Mouse (Mus musculus) heart, embryonic 11.5 days (tissue): Measurements from ENCODE around the gene Ednra. TPM values are rescaled to one million over a fixed set of nuclear protein-coding genes. Genes with fewer than 3 reads are reported as not detected.
A peak's percentile ranks its signal among the peaks of the same experiment; 100 is the strongest.

Experiments used
- ATAC-seq: fragments of 200-750 bp; cut with Nextera tagmentation; replicated peaks from 2 replicates; pipeline ENCODE4 v1.8.0; 2017; ENCODE audit warnings: moderate library complexity; ENCODE audit not compliant: insufficient number of reproducible peaks, low FRiP score, low TSS enrichment
- H3K27ac ChIP-seq: fragments of 300-500 bp; sonication (generic); 2 replicates; pipeline ENCODE4 v1.5.1; 2014; ENCODE audit warnings: mild to moderate bottlenecking, low read depth, low read length
- H3K27me3 ChIP-seq: fragments of 300-500 bp; sonication (generic); 2 replicates; pipeline ENCODE4 v1.6.1; 2014; ENCODE audit warnings: mild to moderate bottlenecking, low read length, mixed read lengths; ENCODE audit not compliant: control insufficient read depth, insufficient read depth
- H3K36me3 ChIP-seq: fragments of 300-500 bp; sonication (generic); 2 replicates; pipeline ENCODE4 v1.6.1; 2014; ENCODE audit warnings: mild to moderate bottlenecking, low read length, moderate library complexity, mixed read lengths; ENCODE audit not compliant: control insufficient read depth, insufficient read depth
- H3K4me1 ChIP-seq: fragments of 300-500 bp; sonication (generic); 2 replicates; pipeline ENCODE4 v1.6.1; 2014; ENCODE audit warnings: low read length; ENCODE audit not compliant: control insufficient read depth, insufficient read depth
- H3K4me2 ChIP-seq: fragments of 300-500 bp; sonication (generic); 2 replicates; pipeline ENCODE4 v1.6.1; 2014; ENCODE audit warnings: mild to moderate bottlenecking, moderate library complexity
- H3K4me3 ChIP-seq: fragments of 300-500 bp; sonication (generic); 2 replicates; pipeline ENCODE4 v1.5.1; 2014; ENCODE audit warnings: low read depth, low read length
- H3K9ac ChIP-seq: fragments of 300-500 bp; sonication (generic); 2 replicates; pipeline ENCODE4 v1.6.1; 2014; ENCODE audit warnings: mild to moderate bottlenecking, low read depth, low read length, moderate library complexity
- H3K9me3 ChIP-seq: fragments of 300-500 bp; sonication (generic); replicated peaks from 2 replicates; pipeline ENCODE4 v1.6.1; 2016; ENCODE audit warnings: low read length; ENCODE audit not compliant: control insufficient read depth
- WGBS: fragments of 180-500 bp; shearing (Covaris S2); extraction: QIAGEN DNeasy Blood & Tissue Kit; methylation state at CpG from one replicate; pipeline ENCODE4 v1.1.7; 2014; ENCODE audit not compliant: insufficient replicate concordance; 5-methylcytosine and 5-hydroxymethylcytosine counted together
- polyA plus RNA-seq: library from polyadenylated mRNA; unstranded; fragments of >200 nt; fragmentation: Nextera tagmentation; extraction: Ambion mirVana; gene quantifications from 2 replicates; pipeline ENCODE4 v1.2.1, GENCODE M21; 2014

Ednra gene
- polyA plus RNA-seq, 1 experiment from 2014 or later, result 47.6 TPM

- Histone ChIP-seq H3K4me1 (peaks cover 2% of the 10 kb centered on the region; the same call in 1 of the 2 replicates), H3K9me3 (peaks cover 5% of the 10 kb centered on the region), H3K36me3 (no peaks in the 10 kb centered on the region), H3K27ac (no peak overlapping the region), H3K9ac (no peak overlapping the region), H3K27me3 (no peaks in the 10 kb centered on the region), H3K4me2 (no peak overlapping the region), H3K4me3 (no peak overlapping the region)
- no peak for ATAC-seq
- 63% methylated on average over 2 of the region's 2 CpGs for WGBS
Measured at GRCm38 (mm10) chr8:77733792-77734191, 9.5 kb upstream of the Ednra start.

DNA sequence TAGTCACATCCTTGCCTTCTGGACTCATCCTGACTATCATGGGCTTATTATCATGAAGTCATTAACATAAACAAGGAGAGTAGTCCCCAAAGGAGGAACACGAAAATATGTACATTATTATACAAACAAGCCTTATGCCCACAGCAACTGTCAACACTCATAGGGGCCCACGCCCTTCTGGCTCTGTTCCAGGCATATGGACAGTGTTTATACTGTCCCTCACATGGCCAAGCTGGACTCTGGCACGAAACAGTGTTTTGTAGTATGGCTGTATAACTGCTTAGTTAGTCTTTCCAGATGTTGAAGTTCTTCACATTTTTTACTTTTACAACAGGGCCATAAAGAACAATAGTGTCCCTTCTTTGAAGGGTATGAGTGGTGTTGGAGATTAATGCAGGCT is 8.7 kb upstream of the Ednra start:
- H3K4me3 ChIP-seq, result no peak overlapping the region
- no peak overlapping the region for H3K27ac ChIP-seq
- WGBS, result 71% methylated on average over 3 of the region's 3 CpGs
- H3K4me1 ChIP-seq, result no peaks in the 10 kb centered on the region
- ATAC-seq, result no peak
- no peaks in the 10 kb centered on the region for H3K27me3 ChIP-seq
- no peak overlapping the region for H3K9ac ChIP-seq
- H3K4me2 ChIP-seq, result no peak overlapping the region
- peaks cover 5% of the 10 kb centered on the region for H3K9me3 ChIP-seq
- H3K36me3 ChIP-seq, result no peaks in the 10 kb centered on the region

- no peak for ATAC-seq
- H3K36me3 ChIP-seq, result no peaks in the 10 kb centered on the region
- peaks cover 18% of the 10 kb centered on the region for H3K4me1 ChIP-seq
- no peak overlapping the region for H3K9ac ChIP-seq
- no peak overlapping the region; the same call in 1 of the 2 replicates for H3K4me2 ChIP-seq
- H3K27me3 ChIP-seq, result no peaks in the 10 kb centered on the region
- H3K27ac ChIP-seq, result peak overlapping the region; percentile 29
- no peaks in the 10 kb centered on the region for H3K9me3 ChIP-seq
- WGBS, result 60% methylated on average over 5 of the region's 5 CpGs
- H3K4me3 ChIP-seq, result no peak overlapping the region
Measured at GRCm38 (mm10) chr8:77725406-77725805, 1.1 kb upstream of the Ednra start.

DNA sequence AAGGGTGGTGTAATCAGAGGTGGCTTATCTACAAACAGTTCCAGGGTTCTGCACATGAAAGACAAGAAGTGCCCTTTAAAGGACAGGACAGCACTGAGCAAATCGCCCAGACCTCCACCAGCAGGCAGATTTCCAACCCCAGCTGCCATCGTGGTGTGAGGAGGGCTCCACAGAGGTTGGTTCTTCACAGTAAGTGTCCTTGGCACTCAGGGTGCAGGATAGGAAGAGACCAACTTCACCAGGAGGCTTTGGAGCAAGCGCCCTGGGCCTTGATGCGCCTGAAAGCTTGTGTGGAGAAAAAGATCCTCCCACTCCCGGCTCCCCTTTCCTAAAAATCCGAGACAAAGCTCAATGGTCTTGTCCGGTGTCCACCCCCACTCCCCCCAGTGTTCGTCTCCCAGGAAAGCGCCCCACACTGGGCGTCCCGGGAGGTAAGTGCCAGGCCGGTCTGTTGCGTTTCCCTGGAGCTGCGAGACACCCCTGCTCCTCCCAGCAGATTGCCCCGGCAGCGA is 674 bp downstream of the Ednra start:
- Histone ChIP-seq H3K36me3 (peaks cover 3% of the 10 kb centered on the region; the same call in 1 of the 2 replicates), H3K4me2 (peak overlapping the region; percentile 72), H3K9ac (peak overlapping the region; percentile 92), H3K9me3 (no peaks in the 10 kb centered on the region), H3K4me1 (peaks cover 27% of the 10 kb centered on the region), H3K27me3 (no peaks in the 10 kb centered on the region), H3K4me3 (peak overlapping the region; percentile 73), H3K27ac (peak overlapping the region; percentile 99)
- under 1% methylated on average over 16 of the region's 16 CpGs for WGBS
- ATAC-seq, result peak; percentile 47

DNA sequence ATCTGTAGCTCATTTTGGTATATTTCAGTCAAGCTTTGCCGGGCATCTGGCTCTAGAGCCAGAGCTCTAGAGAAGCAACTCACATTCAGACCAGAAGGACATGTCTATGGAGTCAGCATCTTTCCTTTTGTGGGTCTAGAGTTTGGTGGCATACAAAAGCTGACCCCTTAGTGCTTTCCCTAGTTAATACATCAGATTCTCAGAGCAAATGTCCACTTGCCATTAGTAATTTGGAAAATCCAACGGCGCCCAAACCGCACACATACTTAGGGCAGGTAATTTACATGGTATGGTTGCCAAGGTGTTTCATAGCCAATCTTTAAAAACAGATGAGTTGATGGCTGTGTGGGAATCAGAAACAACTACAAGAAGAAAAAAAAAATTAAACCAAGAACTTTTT is 1.2 kb downstream of the Ednra start:
- Histone ChIP-seq H3K4me1 (peaks cover 27% of the 10 kb centered on the region), H3K27ac (peak overlapping the region; percentile 99)

DNA sequence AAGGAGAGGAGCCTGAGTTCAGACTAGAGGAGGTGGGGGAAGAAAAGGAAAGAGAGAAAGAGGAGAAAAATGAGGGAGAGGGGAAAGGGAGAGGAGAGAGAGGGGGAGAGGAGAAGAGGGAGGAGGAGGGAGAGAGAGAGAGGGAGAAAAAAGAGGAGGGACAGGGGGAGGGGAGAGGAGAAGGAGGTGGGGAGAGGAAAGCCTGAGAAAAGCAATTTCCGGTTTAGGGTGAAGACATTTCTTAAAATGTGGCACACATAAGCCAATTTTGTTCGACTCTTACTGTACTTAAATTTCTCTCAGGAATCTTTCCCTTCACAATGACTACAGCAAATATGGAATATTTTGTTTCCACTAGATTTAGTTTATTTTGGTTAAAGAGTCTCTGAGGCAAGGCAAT is 5.3 kb downstream of the Ednra start:
- Histone ChIP-seq H3K9me3 (no peaks in the 10 kb centered on the region), H3K27ac (peak overlapping the region; percentile 46; the same call in 1 of the 2 replicates), H3K4me2 (peak overlapping the region; percentile 52), H3K36me3 (peaks cover 3% of the 10 kb centered on the region; the same call in 1 of the 2 replicates), H3K27me3 (no peaks in the 10 kb centered on the region), H3K9ac (no peak overlapping the region), H3K4me1 (peaks cover 26% of the 10 kb centered on the region), H3K4me3 (no peak overlapping the region)
- 55% methylated on average over 2 of the region's 2 CpGs for WGBS
- ATAC-seq, result no peak

More for the DNA sequence above, 1.2 kb downstream of the Ednra start:
- Histone ChIP-seq H3K4me2 (peak overlapping the region; percentile 72), H3K9me3 (no peaks in the 10 kb centered on the region), H3K9ac (peak overlapping the region; percentile 92), H3K4me3 (peak overlapping the region; percentile 73), H3K27me3 (no peaks in the 10 kb centered on the region), H3K36me3 (peaks cover 3% of the 10 kb centered on the region; the same call in 1 of the 2 replicates)
- ATAC-seq, result no peak
- WGBS, result 73% methylated on average over 4 of the region's 4 CpGs

DNA sequence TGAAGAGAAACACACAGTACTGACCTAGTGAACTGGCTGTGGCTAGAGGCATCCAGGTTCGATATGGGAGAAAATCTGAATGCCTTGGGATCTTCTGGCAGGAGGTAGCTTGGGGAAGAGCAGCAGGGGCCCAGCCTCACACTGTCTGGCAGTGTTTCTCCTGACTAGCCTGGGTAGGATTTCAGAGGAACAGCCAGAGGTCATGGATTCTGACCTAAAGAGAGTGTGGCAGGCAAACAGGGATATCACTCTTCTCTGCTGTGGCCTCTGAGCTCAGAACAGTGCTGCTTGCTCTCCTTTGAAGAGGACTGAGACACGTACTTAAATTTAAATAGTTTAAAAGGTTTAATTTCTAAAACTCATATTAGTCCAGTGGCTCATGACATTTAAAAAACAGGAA is 7.2 kb downstream of the Ednra start:
- ATAC-seq, result no peak
- Histone ChIP-seq H3K4me2 (no peak overlapping the region), H3K4me3 (no peak overlapping the region), H3K27ac (peak overlapping the region; percentile 42), H3K9ac (no peak overlapping the region), H3K4me1 (peaks cover 38% of the 10 kb centered on the region), H3K36me3 (peaks cover 3% of the 10 kb centered on the region; the same call in 1 of the 2 replicates), H3K9me3 (no peaks in the 10 kb centered on the region), H3K27me3 (no peaks in the 10 kb centered on the region)
- WGBS, result 31% methylated on average over 2 of the region's 2 CpGs

DNA sequence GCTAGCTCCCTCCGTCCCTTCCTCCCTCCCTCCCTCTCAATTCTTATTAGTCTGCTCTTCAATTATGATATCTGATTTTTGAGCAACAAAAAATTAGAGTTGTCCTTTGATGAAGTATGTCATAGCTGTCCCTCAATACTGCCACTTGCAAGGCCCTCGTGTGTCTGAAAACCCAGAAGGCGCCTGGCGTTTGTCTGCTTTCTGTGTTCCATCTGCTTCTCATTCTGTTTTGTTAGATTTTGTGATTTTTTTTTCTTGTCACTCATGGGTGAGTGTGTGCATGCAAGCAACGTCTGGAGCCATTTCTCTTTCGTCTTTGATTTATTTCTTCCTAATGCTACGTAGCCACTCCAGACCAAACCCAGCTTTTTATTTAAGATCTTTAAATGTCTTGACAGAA is 9.8 kb downstream of the Ednra start:
- Histone ChIP-seq H3K4me3 (no peak overlapping the region), H3K27ac (no peak overlapping the region), H3K36me3 (no peaks in the 10 kb centered on the region), H3K9me3 (no peaks in the 10 kb centered on the region), H3K27me3 (no peaks in the 10 kb centered on the region), H3K4me2 (no peak overlapping the region), H3K9ac (no peak overlapping the region), H3K4me1 (peaks cover 32% of the 10 kb centered on the region)
- 76% methylated on average over 7 of the region's 7 CpGs for WGBS
- ATAC-seq, result no peak

GRCm38 (mm10) chr8:77713688-77714087 is 10.6 kb downstream of the Ednra start:
- no peak overlapping the region for H3K4me2 ChIP-seq
- no peaks in the 10 kb centered on the region for H3K27me3 ChIP-seq
- H3K9me3 ChIP-seq, result no peaks in the 10 kb centered on the region
- no peak overlapping the region for H3K9ac ChIP-seq
- H3K36me3 ChIP-seq, result no peaks in the 10 kb centered on the region
- H3K4me3 ChIP-seq, result no peak overlapping the region
- H3K27ac ChIP-seq, result no peak overlapping the region
- no peak for ATAC-seq
- peaks cover 32% of the 10 kb centered on the region for H3K4me1 ChIP-seq
- 71% methylated on average over 5 of the region's 5 CpGs for WGBS
